Comparison of ENCODE assay signal across 15 mouse cellular contexts in genomic region chr3:63849765-63850346, GRCm38 (mm10). TPM values are rescaled to one million over a fixed set of nuclear protein-coding genes. Genes with fewer than 3 reads are reported as not detected.
A peak's percentile ranks its signal among the peaks of the same experiment; 100 is the strongest.
DNase-seq lines count a peak whose midpoint lies in the region; ATAC-seq lines count a peak whose summit lies in the region.
"Had no signal": no experiment of that assay in that cellular context is flagged by ENCODE, and none has a peak within 500 bp of the region (broad histone marks: within the 10 kb centered on the region; RNA-seq: fewer than 3 reads in every experiment).

No protein-coding gene starts in this region.

- WGBS in hindbrain, embryonic 15.5 days, result 20% methylated on average over 10 of the region's 10 CpGs
- 18% methylated on average over 10 of the region's 10 CpGs for WGBS in midbrain, embryonic 15.5 days

- H3K27me3 ChIP-seq in hindbrain, embryonic 15.5 days, result no peaks in the 10 kb centered on the region
- H3K27me3 ChIP-seq in midbrain, embryonic 15.5 days (replicated peaks), result no peaks in the 10 kb centered on the region
- H3K27me3 ChIP-seq: limb, embryonic 12.5 days; megakaryocyte, embryonic 14.5 days had no signal

- peak; percentile 19 to 28 for DNase-seq in cerebellum, postnatal 10 days
- no peak for DNase-seq in cerebellum, adult 11 months
- DNase-seq in brain, adult 2 months (ENCODE audit: low read depth, low spot score), result peak; percentile 19
- DNase-seq in left cerebral cortex, postnatal 4 days, result no peak
- DNase-seq: cerebellum, postnatal 25 days; gastrocnemius, postnatal 14 days; kidney, adult 8-10 months; lung, adult 2 months had no signal

- no peaks in the 10 kb centered on the region for H3K9me3 ChIP-seq in hindbrain, embryonic 15.5 days
- no peaks in the 10 kb centered on the region for H3K9me3 ChIP-seq in midbrain, embryonic 15.5 days
- H3K9me3 ChIP-seq: limb, embryonic 12.5 days; megakaryocyte, embryonic 14.5 days had no signal

- H3K4me2 ChIP-seq in hindbrain, embryonic 15.5 days, result peak overlapping the region; percentile 31
- peak overlapping the region; percentile 33 for H3K4me2 ChIP-seq in midbrain, embryonic 15.5 days
- H3K4me2 ChIP-seq: limb, embryonic 12.5 days had no signal

- H3K36me3 ChIP-seq in hindbrain, embryonic 15.5 days, result no peaks in the 10 kb centered on the region
- H3K36me3 ChIP-seq in midbrain, embryonic 15.5 days (replicated peaks), result no peaks in the 10 kb centered on the region
- H3K36me3 ChIP-seq: limb, embryonic 12.5 days had no signal

- peaks cover 13% of the 10 kb centered on the region for H3K4me1 ChIP-seq in hindbrain, embryonic 15.5 days (replicated peaks)
- peaks cover 14% of the 10 kb centered on the region for H3K4me1 ChIP-seq in midbrain, embryonic 15.5 days
- H3K4me1 ChIP-seq: megakaryocyte, embryonic 14.5 days had no signal

- no peak overlapping the region for H3K9ac ChIP-seq in hindbrain, embryonic 15.5 days
- H3K9ac ChIP-seq in midbrain, embryonic 15.5 days, result no peak overlapping the region
- H3K9ac ChIP-seq: limb, embryonic 12.5 days had no signal

- peak; percentile 61; the same call in 1 of the 2 replicates for ATAC-seq in hindbrain, embryonic 15.5 days (ENCODE audit: low FRiP score, low read depth)
- ATAC-seq in midbrain, embryonic 15.5 days (replicated peaks), result no peak
- no peak for ATAC-seq in monocyte, adult 5-6 weeks (replicated peaks; ENCODE audit: insufficient number of reproducible peaks, low FRiP score, low TSS enrichment, poor library complexity, severe bottlenecking)
- ATAC-seq in megakaryocyte-erythroid progenitor cell, adult 5-6 weeks (replicated peaks; ENCODE audit: low FRiP score, low TSS enrichment, poor library complexity, severe bottlenecking), result no peak

- no peak overlapping the region for H3K27ac ChIP-seq in hindbrain, embryonic 15.5 days (replicated peaks)
- H3K27ac ChIP-seq in midbrain, embryonic 15.5 days, result no peak overlapping the region
- H3K27ac ChIP-seq: limb, embryonic 12.5 days; stomach, postnatal 0 days had no signal

- peak overlapping the region; percentile 9; the same call in 1 of the 2 replicates for H3K4me3 ChIP-seq in hindbrain, embryonic 15.5 days
- peak overlapping the region; percentile 14; the same call in 1 of the 2 replicates for H3K4me3 ChIP-seq in midbrain, embryonic 15.5 days
- H3K4me3 ChIP-seq: limb, embryonic 12.5 days; megakaryocyte, embryonic 14.5 days had no signal

- intact Hi-C loops in left cerebral cortex, postnatal 4 days (cut with DNase I), result no loop called here

RNA-seq across cellular contexts. Expression of gene Plch1, which starts 49.4 kb away (rescaled TPM):
- 7.4 and 8.5 TPM in 2 replicates for polyA plus RNA-seq in hindbrain, embryonic 15.5 days (2015; fragmentation: Nextera tagmentation; extraction: Ambion mirVana)
- 9.9 and 11.0 TPM in 2 replicates for polyA plus RNA-seq in midbrain, embryonic 15.5 days (2015; fragmentation: Nextera tagmentation; extraction: Ambion mirVana)
- 0.10 TPM in 1 of 3 replicates, not detected in the others for total RNA-seq in monocyte, adult 5-6 weeks (2017)
- 1 to 10 TPM; 7.6 to 9.0 TPM for total RNA-seq in left cerebral cortex, postnatal 4 days (2021)
- not detected in 2 replicates for total RNA-seq in megakaryocyte-erythroid progenitor cell, adult 5-6 weeks (2014; fragmentation: Nextera tagmentation)
- not detected in 2 replicates for total RNA-seq in megakaryocyte-erythroid progenitor cell, adult 5-6 weeks (2017)

Comparison
In these comparisons a context has a peak if more than half of its experiments do, and no peak if none do; other contexts are left out.
1. DNase-seq: peak in cerebellum, postnatal 10 days (2 of 2) and brain, adult 2 months (single experiment); none in cerebellum, adult 11 months (single experiment) and left cerebral cortex, postnatal 4 days (single experiment).